Mouse (Mus musculus) CH12.LX (cell line): Measurements from ENCODE around the gene Itih5.

Experiments used
- CHD2 ChIP-seq: IDR thresholded peaks from 2 replicates; pipeline ENCODE4 v1.6.1; 2011; ENCODE audit warnings: low read length, improper control_type of control experiment
- CTCF ChIP-seq, 2 experiments: IDR thresholded peaks in 1 of 2; conservative IDR thresholded peaks in 1 of 2; 2 replicates each; pipeline ENCODE4 v1.5.1; 2011 to 2012; ENCODE audit warnings: low read depth in 2 of 2, low read length in 2 of 2, improper control_type of control experiment in 1 of 2, inconsistent platforms in 1 of 2, mild to moderate bottlenecking in 1 of 2, moderate library complexity in 1 of 2
- E2F4 ChIP-seq: IDR thresholded peaks from 2 replicates; pipeline ENCODE4 v1.6.1; 2011; ENCODE audit warnings: low read depth, low read length, improper control_type of control experiment; ENCODE audit not compliant: insufficient replicate concordance
- HCFC1 ChIP-seq: IDR thresholded peaks from 2 replicates; pipeline ENCODE4 v1.6.1; 2012; ENCODE audit warnings: low read depth, mild to moderate bottlenecking, inconsistent platforms, low read length, improper control_type of control experiment
- POLR2AphosphoS2 ChIP-seq: IDR thresholded peaks from 2 replicates; pipeline ENCODE4 v1.6.1; 2011; ENCODE audit warnings: low read depth, low read length, improper control_type of control experiment

DNA sequence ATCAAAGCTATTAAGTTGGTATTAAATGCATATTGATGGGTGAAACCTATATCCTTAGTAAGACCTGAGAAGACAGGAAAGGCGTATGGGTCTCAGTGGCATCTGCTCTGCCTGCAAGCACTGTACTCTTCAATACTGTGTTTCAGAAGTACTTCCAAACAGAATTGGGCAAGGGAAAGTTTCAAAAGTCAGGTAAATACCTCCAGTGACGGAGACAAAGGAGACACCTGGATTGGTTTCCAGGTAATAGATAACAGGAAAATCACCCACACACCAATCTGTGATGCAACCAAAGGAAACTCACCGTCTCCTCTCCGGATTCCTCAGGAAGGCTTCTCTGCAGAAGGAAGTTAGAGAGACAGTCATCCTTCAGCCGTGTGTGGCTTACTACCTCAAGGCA lies 25.9 kb upstream of the Itih5 start:
- no peak for TF ChIP-seq E2F4
- TF ChIP-seq HCFC1 = no peak
- TF ChIP-seq CTCF (conservative IDR thresholded peaks at IDR 0.05 in 1 of 2, IDR thresholded peaks at IDR 0.05 in 1 of 2; ENCODE audit: low read depth in 2 of 2, low read length in 2 of 2) = no peak
- TF ChIP-seq POLR2AphosphoS2 = no peak
- TF ChIP-seq CHD2 = no peak
